Mouse (Mus musculus) liver, embryonic 14.5 days (tissue): ENCODE data around the gene Arhgap11a.

Source experiments
- CTCF ChIP-seq: IDR thresholded peaks from 2 replicates; pipeline ENCODE4 v1.5.1; 2016; ENCODE audit warnings: antibody characterized with exemption, low read depth, control low read depth
- EP300 ChIP-seq: IDR thresholded peaks from 2 replicates; pipeline ENCODE4 v1.6.1; 2016; ENCODE audit warnings: antibody characterized with exemption, low read depth

- TF ChIP-seq CTCF (no peak), EP300 (no peak)
These were observed 9.0 kb downstream of the Arhgap11a start for GRCm38 (mm10) chr2:113839488-113839887.
